Mouse (Mus musculus) embryonic facial prominence, embryonic 12.5 days (tissue): ENCODE results near the gene Trip4. TPM values are rescaled to one million over a fixed set of nuclear protein-coding genes. Genes with fewer than 3 reads are reported as not detected.

Experiments
- ATAC-seq: fragments of 200-750 bp; cut with Nextera tagmentation; 2 replicates; pipeline ENCODE4 v1.8.0; 2017; ENCODE audit not compliant: insufficient number of reproducible peaks, insufficient read depth, low FRiP score, low TSS enrichment
- H3K27ac ChIP-seq: fragments of 300-500 bp; sonication (generic); 2 replicates; pipeline ENCODE4 v1.5.1; 2016; ENCODE audit warnings: mild to moderate bottlenecking
- H3K27me3 ChIP-seq: fragments of 300-500 bp; sonication (generic); 2 replicates; pipeline ENCODE4 v1.6.1; 2016; ENCODE audit warnings: mild to moderate bottlenecking, moderate library complexity
- H3K36me3 ChIP-seq: fragments of 300-500 bp; sonication (generic); 2 replicates; pipeline ENCODE4 v1.6.1; 2016; ENCODE audit warnings: mild to moderate bottlenecking
- H3K4me1 ChIP-seq: fragments of 300-500 bp; sonication (generic); 2 replicates; pipeline ENCODE4 v1.6.1; 2016
- H3K4me2 ChIP-seq: fragments of 300-500 bp; sonication (generic); replicated peaks from 2 replicates; pipeline ENCODE4 v1.6.1; 2016; ENCODE audit warnings: mild to moderate bottlenecking, moderate library complexity
- H3K4me3 ChIP-seq: fragments of 300-500 bp; sonication (generic); 2 replicates; pipeline ENCODE4 v1.5.1; 2016; ENCODE audit warnings: mild to moderate bottlenecking
- H3K9ac ChIP-seq: fragments of 300-500 bp; sonication (generic); 2 replicates; pipeline ENCODE4 v1.6.1; 2016; ENCODE audit warnings: mild to moderate bottlenecking, moderate library complexity
- H3K9me3 ChIP-seq: fragments of 300-500 bp; sonication (generic); 2 replicates; pipeline ENCODE4 v1.6.1; 2016; ENCODE audit warnings: mild to moderate bottlenecking, moderate library complexity
- WGBS: fragments of 180-500 bp; shearing (Covaris S2); methylation state at CpG from one replicate; pipeline ENCODE4 v1.1.7; 2016; 5-methylcytosine and 5-hydroxymethylcytosine counted together
- polyA plus RNA-seq: library from polyadenylated mRNA; unstranded; fragments of >200 nt; fragmentation: Nextera tagmentation; extraction: Ambion mirVana; gene quantifications from 2 replicates; pipeline ENCODE4 v1.2.1, GENCODE M21; 2016

Gene Trip4
- polyA plus RNA-seq, result 40.9 and 41.5 TPM in 2 replicates

DNA sequence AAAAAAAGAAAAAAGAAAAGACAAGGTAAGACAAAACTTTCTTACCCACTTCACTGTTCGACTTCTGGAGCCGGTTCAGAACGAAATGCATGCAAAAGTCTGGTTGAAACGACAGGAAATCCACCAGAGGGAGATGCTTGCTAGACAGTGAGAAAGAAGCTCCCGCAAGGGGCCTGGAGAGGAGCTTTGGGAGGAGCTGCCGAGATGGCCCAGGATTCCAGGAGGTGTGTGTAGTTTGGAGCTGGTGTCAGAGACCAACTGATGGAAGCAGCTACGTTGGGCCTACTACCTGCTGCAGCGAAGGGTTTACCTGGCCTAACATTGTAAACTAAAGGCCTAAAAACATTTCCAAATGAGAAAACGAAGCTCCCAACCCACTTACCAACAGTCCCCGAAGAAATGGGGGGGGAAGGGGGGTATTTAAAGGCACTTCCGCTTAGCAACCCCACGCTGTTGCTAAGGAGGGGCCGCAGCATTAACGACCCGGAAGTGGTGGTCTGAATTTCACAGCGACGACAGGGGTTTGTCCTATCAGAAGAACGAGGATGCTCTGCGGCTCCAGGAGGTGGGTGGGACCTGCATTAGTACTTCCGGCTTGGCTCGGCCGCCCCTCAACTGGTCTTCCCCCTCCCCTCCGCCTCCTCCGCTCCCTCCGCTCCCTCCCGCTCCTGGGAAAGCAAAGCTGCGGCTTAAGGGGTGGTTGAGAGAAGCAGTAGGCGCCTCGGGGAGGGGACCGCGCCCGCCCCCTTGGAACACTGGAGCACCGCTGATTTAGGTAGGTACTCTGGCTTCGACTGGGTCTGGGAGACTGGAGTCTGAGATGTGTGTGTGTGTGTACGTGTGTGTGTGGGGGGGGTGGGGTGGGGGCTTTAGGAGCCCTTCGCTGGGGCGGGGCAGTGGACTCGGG is at the start of gene Trip4, which contains the start of gene Csnk1g1:
TSS of gene Trip4 (minus strand) at position 401 of the 907 bp plus-strand sequence.
TSS of gene Csnk1g1 (plus strand) at position 531 of the 907 bp plus-strand sequence.
- Histone ChIP-seq H3K4me3 (peak within 1 kb of the TSS; percentile 75), H3K9me3 (no peaks in the 10 kb centered on the region), H3K4me2 (peak within 1 kb of the TSS; percentile 83), H3K27me3 (no peaks in the 10 kb centered on the region), H3K4me1 (0 out of 2 replicates have a peak, but pooled peaks cover 4% of the 10 kb centered on the region), H3K27ac (peak within 1 kb of the TSS; percentile 84), H3K36me3 (peaks cover 16% of the 10 kb centered on the region), H3K9ac (peak within 1 kb of the TSS; percentile 71)
- ATAC-seq, result peak; percentile 98
- WGBS, result 1% methylated on average over 37 of the region's 38 CpGs

DNA sequence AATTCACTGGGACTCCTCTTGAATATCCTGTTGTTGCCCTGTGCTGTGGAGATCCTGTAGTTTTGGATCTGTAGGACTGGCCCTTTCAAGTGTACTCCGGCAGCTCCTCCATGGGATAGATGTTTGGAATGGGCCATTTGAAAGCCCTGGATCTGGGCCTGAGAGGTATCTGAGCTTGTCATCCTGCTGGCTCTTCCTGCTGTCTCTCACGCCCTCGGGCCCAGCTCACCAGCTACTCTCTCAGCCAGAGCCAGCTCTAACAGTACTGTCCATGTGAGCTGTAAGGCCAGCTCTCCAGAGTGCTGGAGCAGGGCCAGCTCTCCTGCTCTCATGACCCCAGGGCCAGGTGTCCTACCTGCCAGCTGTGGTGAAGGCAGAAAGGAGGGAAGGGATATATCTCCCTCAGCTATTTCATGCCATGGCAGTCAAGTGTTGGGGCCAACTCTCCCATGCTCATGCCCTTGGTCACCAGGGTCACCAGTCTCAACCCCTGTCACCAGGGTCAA is 42.5 kb upstream of the Trip4 start:
- no peak for ATAC-seq

DNA sequence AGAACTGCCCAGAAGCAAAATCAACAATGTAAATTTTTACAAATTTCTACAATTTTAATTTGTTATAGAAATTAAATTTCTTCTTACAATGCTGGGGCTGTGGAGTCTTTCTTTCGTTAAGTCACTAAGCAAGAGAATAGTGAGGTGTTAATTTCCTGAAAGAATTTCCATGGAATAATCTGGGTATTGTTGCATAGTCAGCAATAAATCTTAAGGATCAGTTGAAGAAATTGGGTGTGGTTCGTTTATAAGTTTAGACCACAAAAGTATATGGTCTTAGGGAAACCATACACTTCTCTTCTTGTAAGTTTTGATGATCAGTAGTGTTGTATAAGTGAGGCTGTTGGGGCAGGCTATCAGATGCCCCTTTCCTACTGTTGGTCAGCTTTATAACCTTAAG is 29.0 kb upstream of the Trip4 start:
- H3K9me3 ChIP-seq, result no peaks in the 10 kb centered on the region
- WGBS, result 95% methylated on average over 2 of the region's 2 CpGs
- ATAC-seq, result no peak
- H3K27me3 ChIP-seq, result no peaks in the 10 kb centered on the region
- H3K4me2 ChIP-seq, result no peak overlapping the region
- no peaks in the 10 kb centered on the region for H3K36me3 ChIP-seq
- no peak overlapping the region for H3K4me3 ChIP-seq
- no peak overlapping the region for H3K9ac ChIP-seq
- H3K27ac ChIP-seq, result no peak overlapping the region
- H3K4me1 ChIP-seq, result no peaks in the 10 kb centered on the region

More for the DNA sequence above, 42.5 kb upstream of the Trip4 start:
- 90% methylated on average over 3 of the region's 3 CpGs for WGBS
- Histone ChIP-seq H3K4me3 (no peak overlapping the region), H3K27ac (no peak overlapping the region), H3K4me1 (no peaks in the 10 kb centered on the region), H3K36me3 (peaks cover 11% of the 10 kb centered on the region; the same call in 1 of the 2 replicates), H3K27me3 (no peaks in the 10 kb centered on the region), H3K9ac (no peak overlapping the region), H3K9me3 (no peaks in the 10 kb centered on the region), H3K4me2 (no peak overlapping the region)

DNA sequence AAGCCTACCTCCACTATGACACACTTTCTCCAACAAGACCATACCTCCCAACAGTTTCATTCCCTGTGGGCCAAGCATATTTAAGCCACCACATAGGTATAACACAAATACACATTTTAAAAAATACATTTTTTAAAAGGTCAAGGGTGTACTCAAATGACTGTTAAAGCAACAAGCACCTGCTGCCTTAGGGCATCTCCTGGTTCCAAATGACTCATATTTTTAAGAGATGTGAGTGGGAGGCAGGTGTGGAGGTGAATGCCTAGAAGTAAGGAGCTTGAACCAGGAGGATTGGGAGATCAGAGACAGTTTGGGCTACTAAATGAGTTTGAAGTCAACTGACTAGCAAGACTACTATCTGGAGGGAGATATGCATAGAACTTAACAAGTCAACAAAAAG is 21.2 kb upstream of the Trip4 start:
- Histone ChIP-seq H3K27me3 (no peaks in the 10 kb centered on the region), H3K4me2 (no peak overlapping the region), H3K27ac (no peak overlapping the region), H3K36me3 (no peaks in the 10 kb centered on the region), H3K4me3 (no peak overlapping the region), H3K9me3 (no peaks in the 10 kb centered on the region), H3K4me1 (no peaks in the 10 kb centered on the region), H3K9ac (no peak overlapping the region)
- ATAC-seq, result no peak

DNA sequence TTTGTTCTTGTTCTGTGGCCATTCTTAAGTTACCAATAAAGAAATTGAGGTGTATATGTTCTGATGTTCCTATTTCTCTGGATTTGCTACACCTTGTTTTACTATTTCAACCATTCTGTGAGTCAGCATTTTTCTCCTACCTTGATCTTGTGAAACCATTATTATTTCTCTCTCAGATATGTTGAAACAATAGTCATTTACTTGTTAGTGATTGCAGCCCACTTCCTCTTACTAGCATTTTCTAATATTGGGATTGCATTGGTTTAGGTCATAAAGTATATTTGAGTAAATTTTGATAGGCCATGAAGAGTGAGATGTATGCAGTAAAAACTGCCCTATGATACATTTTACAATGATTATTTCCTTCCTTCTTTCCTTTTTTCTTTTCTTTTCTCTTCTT is 19.9 kb upstream of the Trip4 start:
- H3K27me3 ChIP-seq, result no peaks in the 10 kb centered on the region
- H3K36me3 ChIP-seq, result no peaks in the 10 kb centered on the region
- H3K4me2 ChIP-seq, result no peak overlapping the region
- H3K4me3 ChIP-seq, result no peak overlapping the region
- no peak overlapping the region for H3K27ac ChIP-seq
- H3K9me3 ChIP-seq, result no peaks in the 10 kb centered on the region
- H3K9ac ChIP-seq, result no peak overlapping the region
- H3K4me1 ChIP-seq, result no peaks in the 10 kb centered on the region
- no peak for ATAC-seq

DNA sequence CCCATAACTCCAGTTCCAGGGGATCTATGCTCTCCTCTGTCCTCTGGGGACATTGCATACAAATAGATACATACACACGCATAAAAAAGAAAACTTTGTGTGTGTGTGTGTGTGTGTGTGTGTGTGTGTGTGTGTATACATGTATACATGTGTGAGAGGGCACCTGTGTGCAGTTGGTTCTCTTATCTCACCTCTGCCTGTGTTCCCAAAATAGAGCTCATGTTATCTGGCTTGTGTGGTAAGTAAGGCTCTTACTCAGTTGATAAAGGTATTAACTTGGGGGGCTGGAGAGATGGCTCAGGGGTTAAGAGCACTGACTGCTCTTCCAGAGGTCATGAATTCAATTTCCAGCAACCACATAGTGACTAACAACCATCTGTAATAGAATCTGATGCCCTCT is 8.4 kb upstream of the Trip4 start:
- H3K4me1 ChIP-seq, result no peaks in the 10 kb centered on the region
- 85% methylated on average over 1 of the region's 1 CpGs for WGBS
- H3K9ac ChIP-seq, result no peak overlapping the region
- H3K27ac ChIP-seq, result no peak overlapping the region
- H3K4me3 ChIP-seq, result no peak overlapping the region
- no peak for ATAC-seq
- H3K27me3 ChIP-seq, result no peaks in the 10 kb centered on the region
- H3K4me2 ChIP-seq, result no peak overlapping the region
- no peaks in the 10 kb centered on the region for H3K36me3 ChIP-seq
- no peaks in the 10 kb centered on the region for H3K9me3 ChIP-seq

DNA sequence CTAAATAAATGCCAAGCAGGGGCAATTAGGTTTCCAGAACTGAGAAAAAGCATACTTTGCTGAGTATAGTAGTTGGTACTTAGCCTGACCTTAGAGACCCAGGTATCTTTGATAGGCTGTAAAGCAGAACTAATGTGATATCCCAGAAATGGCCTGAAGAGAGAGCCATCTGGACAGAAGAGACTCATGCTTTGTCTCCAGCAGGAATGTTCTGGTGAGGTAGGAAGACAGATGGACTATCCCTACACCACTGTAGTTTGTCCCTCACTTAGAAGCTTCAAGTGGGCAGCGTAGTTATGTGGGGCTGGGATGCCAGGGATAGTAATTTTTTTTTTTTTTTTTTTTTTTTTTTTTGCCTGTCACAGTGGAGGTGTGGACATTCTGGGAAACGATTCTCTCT is 5.4 kb upstream of the Trip4 start:
- no peak for ATAC-seq
- H3K27ac ChIP-seq, result no peak overlapping the region
- WGBS, result 80% methylated on average over 2 of the region's 2 CpGs
- 0 out of 2 replicates have a peak, but pooled peaks cover 4% of the 10 kb centered on the region for H3K4me1 ChIP-seq
- H3K36me3 ChIP-seq, result no peaks in the 10 kb centered on the region
- no peaks in the 10 kb centered on the region for H3K9me3 ChIP-seq
- H3K27me3 ChIP-seq, result no peaks in the 10 kb centered on the region
- H3K4me2 ChIP-seq, result no peak overlapping the region
- H3K4me3 ChIP-seq, result no peak overlapping the region
- H3K9ac ChIP-seq, result no peak overlapping the region

DNA sequence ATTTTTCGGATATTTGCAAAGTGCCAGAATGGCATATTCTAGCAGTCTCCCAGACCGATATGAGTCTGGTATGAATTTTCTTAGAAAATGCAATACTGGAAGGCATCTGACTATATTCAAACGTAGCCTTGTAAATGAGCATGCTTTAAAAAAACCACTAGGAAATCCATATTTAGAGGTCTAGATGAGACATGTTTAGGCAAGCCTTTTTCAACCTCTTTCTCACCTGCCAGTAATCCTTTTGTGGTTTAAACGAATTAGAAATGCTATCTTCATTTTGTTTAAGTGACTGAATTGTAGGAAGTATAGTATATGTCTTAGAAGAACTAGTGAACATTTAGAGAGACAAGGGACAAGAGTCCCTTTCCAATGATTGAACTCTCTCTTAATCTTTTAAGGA is 1.2 kb upstream of the Trip4 start:
- H3K4me1 ChIP-seq, result 0 out of 2 replicates have a peak, but pooled peaks cover 4% of the 10 kb centered on the region
- H3K9ac ChIP-seq, result peak overlapping the region; percentile 71
- peak overlapping the region; percentile 84 for H3K27ac ChIP-seq
- peaks cover 8% of the 10 kb centered on the region for H3K36me3 ChIP-seq
- no peaks in the 10 kb centered on the region for H3K9me3 ChIP-seq
- no peak for ATAC-seq
- 9% methylated on average over 4 of the region's 4 CpGs for WGBS
- H3K4me2 ChIP-seq, result peak overlapping the region; percentile 83
- no peaks in the 10 kb centered on the region for H3K27me3 ChIP-seq
- H3K4me3 ChIP-seq, result peak overlapping the region; percentile 75

DNA sequence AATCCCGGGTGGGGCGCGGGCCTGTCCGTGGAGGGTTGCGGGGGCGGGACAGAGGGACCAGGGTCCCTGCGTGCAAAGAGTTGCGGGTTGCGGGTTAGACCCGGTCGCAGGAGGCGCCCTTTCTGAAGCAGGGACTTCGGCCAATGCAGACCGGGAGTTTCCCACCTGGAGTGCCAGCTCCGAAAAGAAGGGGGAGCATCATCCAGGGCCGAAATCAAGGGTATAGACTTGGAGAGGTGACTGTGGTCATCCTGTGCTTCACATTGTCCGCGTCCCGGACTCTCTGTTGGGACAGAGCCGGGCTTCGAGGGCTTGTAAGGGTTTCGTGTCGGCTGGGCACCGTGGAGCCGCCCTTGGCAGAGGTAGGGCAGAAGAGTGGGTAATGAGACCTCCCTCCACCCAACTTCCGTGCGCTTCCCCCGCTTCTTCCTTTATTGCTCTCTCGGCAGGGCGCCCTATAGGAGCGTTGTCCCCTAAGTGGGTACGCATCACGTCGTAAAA is 757 bp upstream of the Trip4 start:
- H3K36me3 ChIP-seq, result peaks cover 10% of the 10 kb centered on the region
- peak; percentile 68 for ATAC-seq

DNA sequence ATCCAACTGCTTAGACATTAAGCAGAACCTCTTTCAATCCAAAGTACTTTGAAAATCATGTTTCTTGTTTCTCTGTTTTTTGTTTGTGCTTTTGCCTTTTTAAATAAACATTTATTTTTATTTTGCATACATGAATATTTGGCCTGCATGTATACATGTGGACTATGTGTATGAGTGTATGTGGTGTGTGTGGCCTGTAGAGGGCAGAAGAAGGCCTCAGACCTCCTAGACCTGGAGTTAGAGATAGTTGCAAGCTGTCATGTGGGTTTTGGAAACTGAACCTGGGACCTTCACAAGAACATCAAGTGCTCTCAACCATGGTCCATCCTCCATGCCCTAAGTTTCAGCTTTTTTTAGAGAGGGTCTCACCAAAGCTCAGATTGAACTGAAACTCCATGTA is 5.2 kb downstream of the Trip4 start:
- no peak for ATAC-seq
- H3K27ac ChIP-seq, result no peak overlapping the region
- H3K9me3 ChIP-seq, result no peaks in the 10 kb centered on the region
- no peak overlapping the region for H3K9ac ChIP-seq
- no peaks in the 10 kb centered on the region for H3K4me1 ChIP-seq
- H3K4me2 ChIP-seq, result no peak overlapping the region
- no peak overlapping the region for H3K4me3 ChIP-seq
- peaks cover 37% of the 10 kb centered on the region for H3K36me3 ChIP-seq
- no peaks in the 10 kb centered on the region for H3K27me3 ChIP-seq

More for the DNA sequence above, 757 bp upstream of the Trip4 start:
- under 1% methylated on average over 34 of the region's 34 CpGs for WGBS
- no peaks in the 10 kb centered on the region for H3K9me3 ChIP-seq
- H3K27me3 ChIP-seq, result no peaks in the 10 kb centered on the region
- peak overlapping the region; percentile 75 for H3K4me3 ChIP-seq
- peak overlapping the region; percentile 83 for H3K4me2 ChIP-seq
- peak overlapping the region; percentile 71 for H3K9ac ChIP-seq
- H3K4me1 ChIP-seq, result 0 out of 2 replicates have a peak, but pooled peaks cover 4% of the 10 kb centered on the region
- peak overlapping the region; percentile 84 for H3K27ac ChIP-seq

DNA sequence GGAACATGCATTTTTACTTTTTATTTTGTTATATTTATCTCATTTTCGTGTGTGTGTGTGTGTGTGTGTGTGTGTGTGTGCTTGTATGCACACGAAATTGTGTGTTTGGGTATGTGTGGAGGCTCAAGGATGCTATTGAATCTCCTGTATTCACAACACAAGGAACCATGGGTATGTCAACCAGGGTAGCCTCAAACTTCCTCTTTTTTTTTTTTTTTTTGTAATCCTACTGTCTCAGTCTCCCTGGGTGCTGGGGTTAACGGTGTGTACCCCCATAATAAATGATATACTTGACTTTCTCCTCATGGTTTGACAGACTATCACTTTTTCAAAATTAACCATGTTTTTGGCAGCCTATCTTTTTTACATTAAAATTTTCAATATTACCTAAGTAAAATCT is 5.7 kb downstream of the Trip4 start:
- H3K4me2 ChIP-seq, result no peak overlapping the region
- H3K4me1 ChIP-seq, result no peaks in the 10 kb centered on the region
- no peak overlapping the region for H3K4me3 ChIP-seq
- H3K9ac ChIP-seq, result no peak overlapping the region
- no peaks in the 10 kb centered on the region for H3K27me3 ChIP-seq
- peaks cover 37% of the 10 kb centered on the region for H3K36me3 ChIP-seq
- WGBS, result 89% methylated on average over 3 of the region's 3 CpGs
- H3K9me3 ChIP-seq, result no peaks in the 10 kb centered on the region
- no peak overlapping the region for H3K27ac ChIP-seq
- no peak for ATAC-seq

DNA sequence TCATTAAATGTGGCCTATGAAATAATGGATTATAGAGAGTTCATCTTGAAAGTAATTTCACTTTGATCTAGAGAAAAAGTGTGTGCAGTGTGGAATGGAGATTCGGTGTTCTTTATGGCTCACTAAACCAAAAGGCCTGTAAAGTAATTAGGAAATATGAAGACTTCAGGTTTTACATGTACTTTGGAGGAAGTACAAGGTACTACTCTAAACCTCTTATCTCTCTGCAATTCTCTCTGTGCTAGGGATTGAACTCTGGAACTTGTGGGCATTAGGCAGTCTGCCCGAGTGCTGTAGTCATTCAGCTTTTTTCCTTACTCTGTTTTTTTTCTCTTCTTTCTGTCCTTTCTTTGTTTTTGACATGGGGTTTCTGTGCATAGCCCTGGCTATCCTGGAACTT is 11.6 kb downstream of the Trip4 start:
- H3K4me1 ChIP-seq, result 0 out of 2 replicates have a peak, but pooled peaks cover 3% of the 10 kb centered on the region
- H3K36me3 ChIP-seq, result peaks cover 49% of the 10 kb centered on the region
- no peak overlapping the region for H3K4me2 ChIP-seq
- H3K4me3 ChIP-seq, result no peak overlapping the region
- no peak for ATAC-seq
- no peak overlapping the region for H3K27ac ChIP-seq
- no peaks in the 10 kb centered on the region for H3K9me3 ChIP-seq
- no peaks in the 10 kb centered on the region for H3K27me3 ChIP-seq
- 92% methylated on average over 2 of the region's 2 CpGs for WGBS
- no peak overlapping the region for H3K9ac ChIP-seq
